Mouse (Mus musculus) ES-E14 (cell line): Measurements from ENCODE around the gene Scamp3. TPM values are rescaled to one million over a fixed set of nuclear protein-coding genes. Genes with fewer than 3 reads are reported as not detected.

ENCODE experiments used
- DNase-seq: peaks from one replicate; pipeline ENCODE4 v3.0.0-alpha.2; 2013; ENCODE audit warnings: low read depth, low spot score
- H3K27ac ChIP-seq: 2 replicates; pipeline ENCODE4 v1.5.1; 2012; ENCODE audit warnings: low read depth, mild to moderate bottlenecking, low read length, moderate library complexity, mixed read lengths; ENCODE audit not compliant: poor library complexity, insufficient read depth, severe bottlenecking
- H3K36me3 ChIP-seq: 2 replicates; pipeline ENCODE4 v1.6.1; 2012; ENCODE audit warnings: mild to moderate bottlenecking, low read length, moderate library complexity, mixed read lengths; ENCODE audit not compliant: control insufficient read depth, poor library complexity, insufficient read depth, severe bottlenecking
- H3K4me1 ChIP-seq, 2 experiments: fragments of 150-350 bp in 1 of 2; sonication (generic) in 1 of 2; 2 replicates each; pipeline ENCODE4 v1.6.1; 2012; ENCODE audit warnings: low read length in 2 of 2, mild to moderate bottlenecking in 1 of 2, mixed read lengths in 1 of 2; ENCODE audit not compliant: control insufficient read depth in 2 of 2, insufficient read depth in 2 of 2, poor library complexity in 1 of 2
- H3K4me3 ChIP-seq, 2 experiments: fragments of 150-350 bp in 1 of 2; sonication (generic) in 1 of 2; 2 replicates each; pipeline ENCODE4 v1.5.1; 2012; ENCODE audit warnings: low read length in 2 of 2, low read depth in 1 of 2, mild to moderate bottlenecking in 1 of 2, mixed read lengths in 1 of 2; ENCODE audit not compliant: insufficient read depth in 1 of 2, poor library complexity in 1 of 2, severe bottlenecking in 1 of 2
- H3K9ac ChIP-seq: 2 replicates; pipeline ENCODE4 v1.6.1; 2012; ENCODE audit warnings: low read depth, mild to moderate bottlenecking, low read length, mixed read lengths; ENCODE audit not compliant: poor library complexity, insufficient read depth, severe bottlenecking
- H3K9me3 ChIP-seq: fragments of 150-350 bp; sonication (generic); 2 replicates; pipeline ENCODE4 v1.6.1; 2012; ENCODE audit warnings: low read depth, mild to moderate bottlenecking, low read length; ENCODE audit not compliant: control insufficient read depth, insufficient read depth
- CHD2 ChIP-seq: IDR thresholded peaks from 2 replicates; pipeline ENCODE4 v1.6.1; 2014; ENCODE audit warnings: mild to moderate bottlenecking, low read depth, low read length, inconsistent platforms
- HCFC1 ChIP-seq: IDR thresholded peaks from 2 replicates; pipeline ENCODE4 v1.6.1; 2012; ENCODE audit warnings: low read length, inconsistent platforms, borderline replicate concordance; ENCODE audit not compliant: insufficient read depth
- MAFK ChIP-seq: IDR thresholded peaks from 2 replicates; pipeline ENCODE4 v1.6.1; 2014; ENCODE audit warnings: mild to moderate bottlenecking, low read depth, low read length, inconsistent platforms; ENCODE audit not compliant: insufficient read depth
- ZC3H11A ChIP-seq: IDR thresholded peaks from 2 replicates; pipeline ENCODE4 v1.6.1; 2012; ENCODE audit warnings: low read depth, mild to moderate bottlenecking, inconsistent platforms, low read length, borderline replicate concordance
- ZNF384 ChIP-seq: IDR thresholded peaks from 2 replicates; pipeline ENCODE4 v1.6.1; 2012; ENCODE audit warnings: low read depth, low read length, inconsistent platforms
- in situ Hi-C, 2 experiments: fragments of 600-800 bp; cut with MboI; formaldehyde crosslinking; loops; one replicate each; pipeline ENCODE4 v1.15.1; 2025; ENCODE audit warnings: low sequenced_read_pairs in 2 of 2, inconsistent platforms in 1 of 2; ENCODE audit not compliant: unreplicated experiment in 2 of 2
- total RNA-seq: library from RNA; depleted of rRNA; stranded (reverse); fragments of 300-350 nt; gene quantifications from 2 replicates; pipeline ENCODE4 v1.2.3, GENCODE M21; 2012

Scamp3 gene
- total RNA-seq, 1 experiment = 83.2 TPM

GRCm38 (mm10) chr3:89145566-89145965, 31.7 kb upstream of the Scamp3 start:
- in situ Hi-C loops = no loop called here
- no peak for DNase-seq
- H3K9ac ChIP-seq = no peak overlapping the region
- no peak overlapping the region for H3K4me3 ChIP-seq
- H3K27ac ChIP-seq = no peak overlapping the region
- no peaks in the 10 kb centered on the region for H3K36me3 ChIP-seq
- no peak for TF ChIP-seq ZNF384
- TF ChIP-seq HCFC1 = no peak
- TF ChIP-seq CHD2 = no peak
- TF ChIP-seq MAFK = no peak
- no peak for TF ChIP-seq ZC3H11A
- H3K9me3 ChIP-seq = no peaks in the 10 kb centered on the region
- peaks cover 0 to 12% of the 10 kb centered on the region in 2 experiments; a peak in 1 of 4 replicates for H3K4me1 ChIP-seq

DNA sequence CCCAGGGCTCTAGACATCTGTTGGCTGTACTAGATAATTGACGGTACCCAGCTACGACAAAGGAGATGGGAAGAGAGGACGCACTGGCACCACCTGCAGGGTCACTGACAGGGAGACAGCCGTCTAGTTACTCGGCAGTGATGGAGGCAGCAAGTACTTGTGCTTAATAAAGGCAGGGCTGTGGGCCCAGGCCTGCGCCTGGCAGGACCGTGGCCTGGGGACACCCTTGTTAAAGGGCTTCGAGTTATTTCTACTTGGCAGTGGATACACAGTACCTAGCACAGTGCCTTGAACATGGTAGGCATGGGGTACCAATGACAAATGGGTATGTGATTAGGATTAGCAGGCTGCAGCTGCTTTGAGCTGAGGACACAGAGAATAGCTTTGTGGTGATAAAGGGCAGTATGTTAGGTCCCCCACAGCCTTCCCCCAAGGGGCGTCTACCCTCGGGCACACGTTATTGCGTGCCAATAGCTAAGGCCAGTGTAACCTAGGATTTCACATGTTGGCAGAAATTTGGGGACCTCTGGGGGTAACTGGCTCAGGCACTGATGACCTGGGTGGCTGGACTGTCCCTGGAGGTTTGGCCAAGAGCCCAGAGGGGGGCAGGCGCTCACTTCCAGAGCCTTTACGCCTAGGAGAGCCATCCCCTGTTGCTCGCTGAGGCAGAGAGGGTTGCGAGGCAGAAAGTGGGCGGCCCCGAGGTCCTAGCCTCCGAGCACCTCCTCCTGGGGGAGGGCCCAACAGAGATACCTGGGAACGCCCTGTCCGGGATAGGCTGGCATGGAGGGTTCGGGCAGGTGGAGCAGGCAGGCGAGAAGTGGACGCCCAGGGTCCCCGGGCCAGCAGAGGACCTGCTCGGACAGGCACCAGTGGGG, 29.9 kb upstream of the Scamp3 start:
- peaks cover 0 to 13% of the 10 kb centered on the region in 2 experiments; a peak in 1 of 4 replicates for H3K4me1 ChIP-seq
- H3K9me3 ChIP-seq = no peaks in the 10 kb centered on the region
- no peak for DNase-seq
- TF ChIP-seq HCFC1 = no peak
- no peak for TF ChIP-seq CHD2
- TF ChIP-seq ZC3H11A = no peak
- no peak for TF ChIP-seq ZNF384
- no peak for TF ChIP-seq MAFK
- H3K4me3 ChIP-seq = peak overlapping the region; percentile 40 to 59
- no peak overlapping the region for H3K27ac ChIP-seq
- peak overlapping the region; percentile 29; the same call in 1 of the 2 replicates for H3K9ac ChIP-seq
- no peaks in the 10 kb centered on the region for H3K36me3 ChIP-seq
- in situ Hi-C loops = no loop called here

GRCm38 (mm10) chr3:89147979-89148311, 29.3 kb upstream of the Scamp3 start:
- Histone ChIP-seq H3K4me3 (peak overlapping the region; percentile 40 to 59), H3K9me3 (no peaks in the 10 kb centered on the region), H3K27ac (no peak overlapping the region), H3K4me1 (peaks cover 0 to 13% of the 10 kb centered on the region in 2 experiments; a peak in 1 of 4 replicates), H3K36me3 (no peaks in the 10 kb centered on the region), H3K9ac (peak overlapping the region; percentile 29; the same call in 1 of the 2 replicates)
- no peak for TF ChIP-seq MAFK
- no peak for TF ChIP-seq ZC3H11A
- no peak for TF ChIP-seq CHD2
- TF ChIP-seq HCFC1 = no peak
- no peak for TF ChIP-seq ZNF384
- no peak for DNase-seq
- in situ Hi-C loops = no loop called here

DNA sequence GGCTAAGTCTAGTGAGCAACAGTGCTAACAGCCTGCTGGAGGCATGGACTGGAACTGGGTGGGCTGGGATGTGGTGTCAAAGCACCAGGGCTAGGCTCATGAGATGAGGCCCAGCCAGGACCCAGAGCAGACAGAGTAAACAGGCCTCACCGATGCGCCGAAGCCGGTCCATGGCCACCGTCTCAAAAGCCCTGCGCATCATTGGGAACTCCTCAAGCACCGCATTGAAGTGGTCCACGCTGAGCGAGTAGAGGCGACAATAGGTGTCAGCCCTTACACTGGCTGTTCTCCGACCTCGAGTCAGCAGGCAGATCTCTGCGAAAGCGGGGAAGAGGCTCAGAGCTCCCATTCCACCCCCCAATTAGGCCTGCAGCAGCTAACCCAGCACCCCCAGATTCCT, 28.7 kb upstream of the Scamp3 start:
- H3K27ac ChIP-seq = no peak overlapping the region
- H3K4me1 ChIP-seq = peaks cover 0 to 9% of the 10 kb centered on the region in 2 experiments; a peak in 1 of 4 replicates
- in situ Hi-C loops = no loop called here
- H3K9ac ChIP-seq = no peak overlapping the region
- TF ChIP-seq ZNF384 = no peak
- TF ChIP-seq CHD2 = no peak
- no peak for TF ChIP-seq MAFK
- TF ChIP-seq ZC3H11A = no peak
- TF ChIP-seq HCFC1 = no peak
- H3K9me3 ChIP-seq = no peaks in the 10 kb centered on the region
- no peaks in the 10 kb centered on the region for H3K36me3 ChIP-seq
- no peak overlapping the region for H3K4me3 ChIP-seq
- DNase-seq = no peak
